Mouse (Mus musculus) left cerebral cortex, postnatal 25 days (tissue): ENCODE measurements around the gene Spcs2. TPM values are rescaled to one million over a fixed set of nuclear protein-coding genes. Genes with fewer than 3 reads are reported as not detected.

Experiments
- DNase-seq, 2 experiments: peaks; one replicate each; pipeline ENCODE4 v3.0.0; 2022; ENCODE audit warnings: low spot score in 2 of 2, mixed read lengths in 1 of 2
- intact Hi-C: fragments of 180-260 bp; cut with DNase I; formaldehyde crosslinking; loops from one replicate; pipeline ENCODE4 v1.15.1; 2025
- total RNA-seq, 2 experiments: library from RNA; stranded (reverse); gene quantifications; 2 replicates each; pipeline ENCODE4 v1.2.3; 2021

Gene Spcs2
- total RNA-seq, 2 experiments from 2014 or later = 93.5 to 102 TPM

GRCm38 (mm10) chr7:99795192-99795981, 67.9 kb downstream of the Spcs2 start:
- intact Hi-C loops = loop anchor here (5.0 kb wide), 2 partner anchors 83 to 293 kb away; partner anchors contain the start of gene Slco2b1
- DNase-seq = peak; percentile 25 to 41

GRCm38 (mm10) chr7:99794096-99794495, 69.2 kb downstream of the Spcs2 start:
- no peak for DNase-seq
- intact Hi-C loops = no loop called here

- intact Hi-C loops = no loop called here
- DNase-seq = no peak
Measured at GRCm38 (mm10) chr7:99790816-99791215, 72.4 kb downstream of the Spcs2 start.

- intact Hi-C loops = no loop called here
- DNase-seq = no peak
Measured at GRCm38 (mm10) chr7:99788563-99788962, 74.7 kb downstream of the Spcs2 start.

- intact Hi-C loops = no loop called here
- DNase-seq = no peak
Measured at GRCm38 (mm10) chr7:99787935-99788334, 75.3 kb downstream of the Spcs2 start.

Other genes with a start within 250 kb of the Spcs2 start
- gene Tpbgl, start 236.4 kb downstream of the Spcs2 start, total RNA-seq = 1 to 10 TPM; 3.7 to 5.2 TPM
- 10 to 100 TPM; 13.8 to 14.7 TPM for gene Slco2b1, start 152.1 kb downstream of the Spcs2 start, total RNA-seq
- gene Olfr520, start 133.2 kb downstream of the Spcs2 start, total RNA-seq = not detected
- gene Olfr521, start 100.0 kb downstream of the Spcs2 start, total RNA-seq = not detected
- gene Neu3, start 35.0 kb downstream of the Spcs2 start, total RNA-seq = 1 to 10 TPM; 2.8 to 2.9 TPM
- 1 to 10 TPM in 1 of 2 experiments, under 1 TPM in 1; 0.78 to 1.2 TPM for gene Xrra1, start 4.3 kb downstream of the Spcs2 start, total RNA-seq
- 10 to 100 TPM; 45.6 to 50.8 TPM for gene Rnf169, start 117.0 kb upstream of the Spcs2 start, total RNA-seq
- under 1 TPM in 1 of 2 experiments, not detected in 1; 0.41 TPM for gene Chrdl2, start 142.7 kb upstream of the Spcs2 start, total RNA-seq